Mouse (Mus musculus): ENCODE measurements around the gene Adcy1.

The Adcy1 gene

GRCm38 (mm10) chr11:7135301-7135700 is 72.0 kb downstream of the Adcy1 start:
- ATAC-seq (ENCODE audit: low TSS enrichment): no peak

GRCm38 (mm10) chr11:7135763-7136162 is 72.5 kb downstream of the Adcy1 start:
- no peak for ATAC-seq (ENCODE audit: low TSS enrichment)

DNA sequence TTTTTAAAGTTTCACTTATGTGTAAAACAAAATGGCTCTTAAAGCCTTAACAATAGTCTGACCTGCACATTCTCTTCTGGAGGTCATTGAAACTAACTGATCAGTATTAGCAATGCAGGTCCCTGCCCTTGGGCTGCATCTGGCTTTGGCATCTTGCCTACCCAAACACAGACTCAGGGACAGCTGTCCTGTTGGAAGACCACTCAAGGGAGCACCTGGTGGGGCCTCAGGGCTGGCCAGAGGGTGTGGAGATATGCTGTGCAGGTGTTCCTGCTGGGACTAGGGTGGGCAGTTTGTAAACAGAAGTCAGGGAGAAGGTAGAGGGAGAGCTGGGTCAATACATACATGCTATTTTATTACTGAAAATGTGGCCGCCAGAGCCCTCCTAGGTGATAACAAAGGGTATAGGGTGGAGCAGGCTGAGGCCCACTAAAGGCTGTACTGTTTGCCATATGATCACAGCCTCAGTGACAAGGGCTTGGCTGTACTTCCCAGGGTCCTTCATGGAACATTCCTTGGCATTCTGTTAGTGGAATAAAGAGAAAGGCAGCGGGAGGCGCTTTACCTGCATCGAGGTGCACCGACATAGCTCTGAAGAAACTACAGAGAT is 73.1 kb downstream of the Adcy1 start:
- no peak for ATAC-seq (ENCODE audit: low TSS enrichment)

DNA sequence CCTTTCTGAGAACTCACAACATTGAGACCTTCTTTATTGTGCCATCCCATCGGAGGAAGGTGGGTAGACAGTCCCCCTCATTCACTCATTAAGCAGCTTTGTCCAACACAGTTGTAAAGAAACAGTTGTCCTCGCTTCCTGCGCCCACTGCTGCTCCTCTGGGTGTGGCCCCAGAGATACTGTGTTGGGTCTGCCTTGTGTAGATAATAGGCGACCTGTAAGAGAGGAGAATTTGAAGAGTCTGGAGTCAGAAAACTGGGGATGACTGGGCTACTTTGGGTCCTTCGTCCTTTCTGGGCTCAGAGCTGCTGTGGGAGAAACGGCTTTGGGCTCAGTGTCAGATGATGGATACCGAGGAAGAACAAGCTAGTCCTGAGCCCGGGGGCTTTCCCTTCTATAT is 75.1 kb downstream of the Adcy1 start:
- no peak for ATAC-seq (ENCODE audit: low TSS enrichment)

GRCm38 (mm10) chr11:7140449-7140848 is 77.2 kb downstream of the Adcy1 start:
- ATAC-seq (ENCODE audit: low TSS enrichment): peak; percentile 78

DNA sequence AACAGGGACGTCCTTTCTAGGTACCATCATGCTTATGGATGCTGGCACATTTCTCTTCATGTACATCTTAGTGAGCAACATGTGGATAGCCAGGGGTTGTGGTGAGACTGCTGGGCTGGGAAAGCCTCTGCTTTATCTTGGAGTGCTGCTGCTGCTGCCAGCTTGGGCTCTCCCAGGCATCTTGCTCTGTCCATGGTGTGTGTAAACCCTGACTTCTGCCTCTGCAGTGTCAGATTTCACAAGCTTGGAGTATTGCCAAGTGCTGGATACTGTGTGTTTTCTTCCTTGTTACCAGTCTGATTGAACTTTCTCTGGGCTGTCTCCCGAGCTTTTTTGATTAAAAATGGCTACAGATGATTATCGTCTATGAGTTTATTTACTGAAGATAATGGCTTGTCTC is 79.4 kb downstream of the Adcy1 start:
- ATAC-seq (ENCODE audit: low TSS enrichment): no peak

GRCm38 (mm10) chr11:7144369-7144768 is 81.1 kb downstream of the Adcy1 start:
- ATAC-seq (ENCODE audit: low TSS enrichment): no peak

- ATAC-seq (ENCODE audit: low TSS enrichment): peak; percentile 66
Measured at GRCm38 (mm10) chr11:7145221-7145620, 81.9 kb downstream of the Adcy1 start.

GRCm38 (mm10) chr11:7147536-7147935 is 84.2 kb downstream of the Adcy1 start:
- ATAC-seq (ENCODE audit: low TSS enrichment): no peak

GRCm38 (mm10) chr11:7147945-7148344 is 84.7 kb downstream of the Adcy1 start:
- no peak for ATAC-seq (ENCODE audit: low TSS enrichment)

DNA sequence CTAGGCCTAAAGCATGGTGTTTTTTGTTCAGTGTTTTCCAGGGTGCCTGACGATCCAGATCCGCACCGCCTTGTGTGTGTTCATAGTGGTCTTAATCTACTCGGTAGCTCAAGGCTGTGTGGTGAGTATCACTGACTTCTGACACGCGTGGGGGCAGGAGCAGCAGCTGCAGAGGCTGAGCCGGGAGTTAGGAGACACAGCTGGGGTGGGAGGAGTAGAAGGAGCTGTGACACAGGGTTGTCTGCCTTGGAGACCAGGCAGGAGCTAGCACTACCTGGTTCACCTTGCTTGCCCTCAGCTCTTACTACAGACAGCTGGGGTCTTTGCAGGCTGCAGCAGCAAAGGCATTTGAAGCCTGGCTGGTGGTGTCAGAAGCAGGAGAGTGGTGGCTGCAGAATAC is 86.2 kb downstream of the Adcy1 start:
- ATAC-seq (ENCODE audit: low TSS enrichment): no peak

DNA sequence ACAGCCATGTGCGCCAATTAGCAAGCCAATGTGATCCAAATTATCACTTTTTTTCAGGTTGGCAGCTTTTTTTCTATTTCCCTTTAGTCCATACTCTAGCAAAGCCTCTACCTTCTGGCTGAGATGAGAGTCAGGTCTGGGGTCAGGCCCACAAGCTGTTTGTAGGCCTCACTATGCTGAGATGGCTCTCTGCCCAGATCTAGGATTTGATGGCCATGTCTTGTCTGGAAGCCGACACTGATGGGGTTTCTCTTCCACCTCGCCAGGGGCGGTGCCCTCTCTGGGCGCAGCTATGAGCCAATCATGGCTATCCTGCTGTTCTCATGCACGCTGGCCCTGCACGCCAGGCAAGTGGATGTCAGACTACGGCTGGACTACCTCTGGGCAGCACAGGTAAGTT is 87.2 kb downstream of the Adcy1 start:
- ATAC-seq (ENCODE audit: low TSS enrichment): no peak

GRCm38 (mm10) chr11:7152371-7152770 is 89.1 kb downstream of the Adcy1 start:
- no peak for ATAC-seq (ENCODE audit: low TSS enrichment)

DNA sequence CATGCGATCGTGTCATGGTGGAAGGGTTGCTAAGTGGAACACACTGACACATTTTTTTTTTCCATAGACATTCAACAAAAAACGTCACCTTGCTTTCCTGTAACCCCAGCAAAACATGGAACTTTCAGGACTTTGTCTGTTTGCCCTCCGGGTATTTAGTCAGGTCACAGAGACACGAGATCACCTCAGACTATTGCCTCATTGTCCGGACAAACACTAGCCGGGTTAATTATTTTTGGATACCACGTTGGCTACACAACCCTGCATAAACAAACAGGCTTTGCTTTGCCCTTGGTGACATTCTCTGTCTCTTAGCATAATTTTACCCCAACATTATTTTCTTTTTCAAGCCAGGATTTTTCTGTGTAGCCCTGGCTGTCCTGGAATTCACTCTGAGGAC is 89.8 kb downstream of the Adcy1 start:
- ATAC-seq (ENCODE audit: low TSS enrichment): no peak

DNA sequence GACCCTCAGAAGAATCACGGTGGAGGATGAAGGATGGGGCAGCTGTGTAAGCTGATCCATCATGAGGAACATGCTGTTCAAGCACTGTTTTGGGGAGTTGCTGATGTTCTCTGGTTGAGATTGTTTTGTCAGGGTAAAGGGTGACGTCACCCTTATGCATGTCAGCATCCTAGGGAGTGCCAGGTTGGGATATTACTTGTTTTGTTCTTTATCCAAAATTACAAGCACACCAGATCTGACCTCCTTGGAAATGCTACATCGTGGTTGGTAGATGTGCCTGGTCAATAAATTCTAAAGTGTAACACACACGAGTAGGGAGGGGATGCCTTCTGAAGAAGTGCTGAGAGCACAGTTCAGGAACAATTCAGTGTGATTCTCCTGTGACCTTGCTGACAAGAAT is 93.1 kb downstream of the Adcy1 start:
- no peak for ATAC-seq (ENCODE audit: low TSS enrichment)

DNA sequence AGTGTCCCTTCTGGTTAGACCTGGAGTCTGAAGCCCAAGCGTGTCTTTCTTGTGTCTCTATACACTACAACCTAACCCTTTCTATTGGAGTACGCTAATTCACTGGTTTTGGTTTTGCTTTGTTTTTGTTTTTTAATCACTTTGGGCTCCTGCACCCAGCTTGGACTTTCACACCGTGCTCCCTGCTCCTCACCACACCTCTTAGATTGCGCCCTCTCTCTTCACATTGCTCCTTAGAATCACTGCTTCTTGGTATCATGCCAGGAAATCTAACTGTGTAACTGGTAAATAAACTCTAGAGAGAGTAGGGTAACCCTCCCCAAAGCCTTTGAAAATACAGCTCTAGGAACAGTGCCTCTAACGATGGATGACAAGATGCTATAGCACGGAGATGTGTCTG is 94.9 kb downstream of the Adcy1 start:
- no peak for ATAC-seq (ENCODE audit: low TSS enrichment)

DNA sequence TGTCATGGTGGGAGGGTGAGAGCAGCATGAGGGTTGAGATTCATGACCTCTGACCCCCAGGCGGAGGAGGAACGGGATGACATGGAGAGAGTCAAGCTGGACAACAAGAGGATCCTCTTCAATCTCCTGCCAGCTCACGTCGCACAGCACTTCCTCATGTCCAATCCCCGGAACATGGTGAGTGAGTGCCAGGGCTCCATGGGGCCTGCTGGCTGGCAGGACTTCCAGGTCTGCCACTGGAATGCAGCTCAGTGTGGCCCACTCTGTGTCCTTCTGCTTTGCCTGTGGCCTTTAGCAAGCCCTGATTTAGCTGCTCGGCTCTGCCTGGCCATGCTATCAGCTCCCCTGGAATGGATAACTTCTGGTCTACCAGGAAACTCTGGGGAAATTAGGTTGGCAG is 96.9 kb downstream of the Adcy1 start:
- no peak for ATAC-seq (ENCODE audit: low TSS enrichment)

DNA sequence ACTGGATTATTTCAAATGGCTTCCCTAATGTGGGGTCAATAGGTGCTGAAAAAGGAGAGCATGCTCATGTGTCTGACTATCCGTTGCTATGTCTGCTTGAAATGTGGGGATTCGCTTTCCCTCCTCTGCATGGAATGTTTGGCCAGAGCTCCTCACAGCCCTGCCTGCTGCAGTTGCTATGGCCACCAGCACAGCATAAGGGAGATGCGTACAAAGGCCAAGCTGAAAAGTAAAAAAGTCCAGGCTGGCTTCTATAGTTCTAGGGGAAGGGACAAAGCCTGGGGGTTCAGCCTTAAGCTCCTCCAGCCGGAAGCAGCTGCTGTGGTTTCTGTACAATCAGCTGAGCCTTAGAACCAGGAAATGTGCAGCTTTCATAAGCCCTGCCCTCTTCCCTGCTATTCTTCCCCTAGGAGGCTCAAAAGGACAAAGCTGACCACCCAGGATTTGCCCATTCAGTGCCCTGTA is 97.4 kb downstream of the Adcy1 start:
- ATAC-seq (ENCODE audit: low TSS enrichment): peak; percentile 60

- peak; percentile 60 for ATAC-seq (ENCODE audit: low TSS enrichment)
Measured at GRCm38 (mm10) chr11:7161502-7162174, 98.3 kb downstream of the Adcy1 start.

DNA sequence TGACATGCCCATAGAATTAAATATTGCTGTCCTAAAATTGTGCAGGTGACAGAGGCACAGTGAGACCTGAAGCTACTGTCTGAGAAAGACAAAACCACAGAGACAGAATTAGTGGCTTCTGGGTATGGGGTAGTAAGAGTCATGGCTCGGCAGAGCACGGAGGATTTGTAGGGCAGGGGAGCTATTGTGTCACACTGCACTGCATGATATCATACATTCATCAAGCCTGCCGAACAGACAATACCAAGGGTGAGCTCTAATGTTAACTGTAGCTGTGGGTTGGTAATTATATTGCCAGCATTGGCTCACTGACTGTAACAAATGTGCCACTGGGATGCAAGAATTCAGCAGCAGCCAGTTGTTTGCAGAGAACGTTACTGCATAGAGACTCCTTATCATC is 101.1 kb downstream of the Adcy1 start:
- no peak for ATAC-seq (ENCODE audit: low TSS enrichment)

GRCm38 (mm10) chr11:7169645-7170044 is 106.4 kb downstream of the Adcy1 start:
- ATAC-seq (ENCODE audit: low TSS enrichment): no peak

DNA sequence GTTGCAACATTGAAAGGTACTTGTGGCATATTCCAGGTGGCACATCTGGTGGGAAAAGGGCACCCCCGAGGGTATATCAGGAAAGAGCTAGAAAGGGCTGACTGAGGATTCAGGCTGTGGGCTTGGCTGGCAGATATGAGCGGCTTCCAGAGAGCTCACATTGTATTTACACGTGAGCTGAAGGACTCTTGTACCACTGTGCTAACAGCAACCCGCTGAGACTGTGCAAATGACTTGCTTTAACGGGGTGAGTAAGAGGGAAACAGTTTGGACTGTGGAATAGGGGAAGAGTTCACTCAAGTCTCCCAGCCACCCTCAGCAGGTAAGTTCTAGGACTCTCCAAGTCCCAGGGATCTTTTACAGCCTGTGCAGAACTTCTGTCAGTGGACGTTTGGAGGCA is 110.4 kb downstream of the Adcy1 start:
- no peak for ATAC-seq (ENCODE audit: low TSS enrichment)

GRCm38 (mm10) chr11:7178724-7179123 is 115.4 kb downstream of the Adcy1 start:
- no peak for ATAC-seq (ENCODE audit: low TSS enrichment)

DNA sequence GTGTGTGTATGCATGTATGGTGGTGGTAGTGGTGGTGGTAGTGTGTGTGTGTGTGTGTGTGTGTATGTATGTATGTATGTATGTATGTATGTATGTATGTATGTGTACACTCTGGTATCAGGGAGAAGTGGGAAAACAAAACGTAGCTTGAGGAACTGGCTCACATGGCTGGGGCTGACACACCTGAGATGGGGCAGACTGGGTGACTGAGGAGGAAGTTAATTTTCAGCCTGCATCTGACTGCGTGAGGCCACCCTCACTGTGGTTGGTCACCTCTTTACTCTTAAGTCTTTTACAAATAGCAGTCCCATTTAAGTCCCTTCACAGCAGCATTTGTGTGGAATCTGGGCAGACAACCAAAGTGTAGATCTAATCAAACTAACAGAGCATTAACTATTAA is 116.0 kb downstream of the Adcy1 start:
- ATAC-seq (ENCODE audit: low TSS enrichment): no peak
